In the genomic region with DNA sequence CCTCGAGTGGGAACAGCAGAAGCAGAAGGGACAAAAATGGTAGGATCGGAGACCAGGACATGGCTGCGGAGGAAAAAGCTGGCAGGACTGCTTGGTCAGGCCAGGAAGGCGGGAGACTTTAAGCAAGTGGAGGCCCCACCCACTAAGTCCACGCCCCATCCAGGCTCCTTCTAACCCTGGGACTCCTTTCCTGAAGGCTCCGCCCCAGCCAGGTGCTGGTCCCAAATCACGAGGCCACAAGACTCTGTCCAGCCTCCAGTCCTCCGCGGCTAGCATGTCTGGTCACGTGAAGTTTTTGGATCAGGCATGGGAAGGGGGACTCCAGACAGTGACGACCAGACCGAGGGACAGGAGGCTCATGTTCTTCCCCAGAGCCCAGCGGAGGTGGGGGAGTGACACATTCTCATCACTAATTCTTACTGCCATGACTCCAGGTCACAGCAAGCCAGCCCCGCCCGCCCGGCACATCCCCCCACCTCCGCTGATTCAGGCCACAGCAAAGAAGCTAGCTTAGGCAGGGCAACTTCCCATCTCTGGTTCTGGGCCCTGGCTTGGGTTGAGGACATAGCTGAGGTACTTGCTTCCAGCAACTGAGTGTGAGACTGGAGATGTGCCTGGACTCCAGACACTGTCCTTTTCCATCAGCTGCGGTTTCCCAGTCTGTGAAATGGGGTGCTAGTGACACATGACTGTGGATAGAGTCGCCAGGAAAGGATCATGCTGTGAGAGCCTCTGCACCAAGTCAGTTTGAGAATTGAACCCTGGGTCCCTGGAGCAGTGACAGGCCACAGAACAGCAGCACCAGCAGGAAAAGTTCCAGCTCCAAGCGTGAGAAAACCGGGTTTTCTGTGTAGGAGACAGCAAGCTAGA, we compare ENCODE assay signal across 8 mouse cellular contexts. TPM values are rescaled to one million over a fixed set of nuclear protein-coding genes. Genes with fewer than 3 reads are reported as not detected.
DNase-seq lines count a peak whose midpoint lies in the region; ATAC-seq lines count a peak whose summit lies in the region.

No protein-coding gene starts in this region.

- peak overlapping the region; percentile 54; the same call in 1 of the 2 replicates for H3K27ac ChIP-seq in intestine, embryonic 14.5 days (ENCODE audit: low read depth)
- H3K27ac ChIP-seq in liver, embryonic 16.5 days (ENCODE audit: low read length) = peak overlapping the region; percentile 83
- no peak overlapping the region for H3K27ac ChIP-seq in neural tube, embryonic 13.5 days (replicated peaks)

- peak overlapping the region; percentile 79 for H3K4me2 ChIP-seq in intestine, embryonic 14.5 days (ENCODE audit: low read length)
- H3K4me2 ChIP-seq in liver, embryonic 16.5 days (ENCODE audit: low read depth, low read length) = peak overlapping the region; percentile 98
- H3K4me2 ChIP-seq in neural tube, embryonic 13.5 days = peak overlapping the region; percentile 56

- ATAC-seq in intestine, embryonic 14.5 days (replicated peaks; ENCODE audit: low FRiP score, low TSS enrichment, low read depth) = peak; percentile 56
- ATAC-seq in liver, embryonic 16.5 days (ENCODE audit: low read depth) = peak; percentile 39
- no peak for ATAC-seq in neural tube, embryonic 13.5 days (ENCODE audit: low read depth)

- H3K9ac ChIP-seq in intestine, embryonic 14.5 days (ENCODE audit: low read length) = peak overlapping the region; percentile 54
- H3K9ac ChIP-seq in liver, embryonic 16.5 days (ENCODE audit: low read depth, low read length) = peak overlapping the region; percentile 75
- peak overlapping the region; percentile 61 for H3K9ac ChIP-seq in neural tube, embryonic 13.5 days

- H3K9me3 ChIP-seq in intestine, embryonic 14.5 days (ENCODE audit: control insufficient read depth, low read length) = no peaks in the 10 kb centered on the region
- H3K9me3 ChIP-seq in liver, embryonic 16.5 days (replicated peaks; ENCODE audit: control insufficient read depth, low read length) = no peaks in the 10 kb centered on the region
- no peaks in the 10 kb centered on the region for H3K9me3 ChIP-seq in neural tube, embryonic 13.5 days

- peaks cover 15% of the 10 kb centered on the region; the same call in 1 of the 2 replicates for H3K4me1 ChIP-seq in intestine, embryonic 14.5 days (replicated peaks; ENCODE audit: control insufficient read depth, insufficient read depth, low read length)
- peaks cover 75% of the 10 kb centered on the region for H3K4me1 ChIP-seq in liver, embryonic 16.5 days (ENCODE audit: control insufficient read depth, low read depth, low read length)
- peaks cover 20% of the 10 kb centered on the region for H3K4me1 ChIP-seq in neural tube, embryonic 13.5 days (replicated peaks)

- H3K4me3 ChIP-seq in intestine, embryonic 14.5 days (ENCODE audit: low read depth, low read length) = peak overlapping the region; percentile 44
- H3K4me3 ChIP-seq in liver, embryonic 16.5 days (ENCODE audit: low read depth, low read length) = peak overlapping the region; percentile 69
- H3K4me3 ChIP-seq in neural tube, embryonic 13.5 days = peak overlapping the region; percentile 28

- H3K36me3 ChIP-seq in intestine, embryonic 14.5 days (ENCODE audit: control insufficient read depth, insufficient read depth, low read length) = peaks cover 46% of the 10 kb centered on the region
- peaks cover 5% of the 10 kb centered on the region; the same call in 1 of the 2 replicates for H3K36me3 ChIP-seq in liver, embryonic 16.5 days (ENCODE audit: control insufficient read depth, insufficient read depth)
- peaks cover 46% of the 10 kb centered on the region for H3K36me3 ChIP-seq in neural tube, embryonic 13.5 days

- 9% methylated on average over 21 of the region's 21 CpGs for WGBS in intestine, embryonic 14.5 days
- 15% methylated on average over 21 of the region's 21 CpGs for WGBS in liver, embryonic 16.5 days (ENCODE audit: insufficient replicate concordance)
- 8% methylated on average over 21 of the region's 21 CpGs for WGBS in neural tube, embryonic 13.5 days

- intact Hi-C loops in gastrocnemius, postnatal 14 days (cut with DNase I; ENCODE audit: low total_unique reads) = loop anchor here (5.0 kb wide), 1 partner anchor 40 kb away; no protein-coding TSS in a partner anchor

- peak; percentile 51 for DNase-seq in layer of hippocampus, adult 9-11 months
- no peak for DNase-seq in layer of hippocampus, postnatal 10 days (ENCODE audit: low spot score in 2 of 2)
- peak; percentile 61 to 65 for DNase-seq in cerebellum, postnatal 10 days
- peak; percentile 71 for DNase-seq in gastrocnemius, postnatal 14 days
- DNase-seq in intestine, embryonic 14.5 days (ENCODE audit: low spot score) = peak; percentile 85
- no peak for DNase-seq in layer of hippocampus, adult 11-12 months (ENCODE audit: low spot score)

- H3K27me3 ChIP-seq in intestine, embryonic 14.5 days (replicated peaks; ENCODE audit: control insufficient read depth, insufficient read depth, low read length) = no peaks in the 10 kb centered on the region
- no peaks in the 10 kb centered on the region for H3K27me3 ChIP-seq in liver, embryonic 16.5 days (ENCODE audit: control insufficient read depth, insufficient read depth, low read depth, low read length)
- peaks cover 20% of the 10 kb centered on the region; the same call in 1 of the 2 replicates for H3K27me3 ChIP-seq in neural tube, embryonic 13.5 days

RNA-seq across cellular contexts. Expression of a gene that starts 6.1 kb away (rescaled TPM):
- 10 to 100 TPM; 45.3 to 49.9 TPM for total RNA-seq in layer of hippocampus, postnatal 10 days (2021)
- total RNA-seq in gastrocnemius, postnatal 14 days (2021) = 10 to 100 TPM; 28.3 to 31.9 TPM
- 58.6 and 59.9 TPM in 2 replicates for polyA plus RNA-seq in intestine, embryonic 14.5 days (2014; fragmentation: Nextera tagmentation; extraction: Ambion mirVana)
- polyA plus RNA-seq in liver, embryonic 16.5 days (2015; fragmentation: Nextera tagmentation; extraction: Ambion mirVana) = 31.4 and 32.1 TPM in 2 replicates
- 46.1 and 54.5 TPM in 2 replicates for polyA plus RNA-seq in neural tube, embryonic 13.5 days (2015; fragmentation: Nextera tagmentation; extraction: Ambion mirVana)

RNA-seq across cellular contexts. Expression of a gene that starts 9.7 kb away (rescaled TPM):
- total RNA-seq in layer of hippocampus, postnatal 10 days (2021) = 100 to 1,000 TPM; 170 to 174 TPM
- 10 to 100 TPM; 23.0 to 27.9 TPM for total RNA-seq in gastrocnemius, postnatal 14 days (2021)
- polyA plus RNA-seq in intestine, embryonic 14.5 days (2014; fragmentation: Nextera tagmentation; extraction: Ambion mirVana) = 40.7 and 47.3 TPM in 2 replicates
- 12.2 and 13.9 TPM in 2 replicates for polyA plus RNA-seq in liver, embryonic 16.5 days (2015; fragmentation: Nextera tagmentation; extraction: Ambion mirVana)
- 88.9 and 93.7 TPM in 2 replicates for polyA plus RNA-seq in neural tube, embryonic 13.5 days (2015; fragmentation: Nextera tagmentation; extraction: Ambion mirVana)

RNA-seq across cellular contexts. Expression of a gene that starts 12.3 kb away (rescaled TPM):
- total RNA-seq in layer of hippocampus, postnatal 10 days (2021) = 100 to 1,000 TPM; 584 to 714 TPM
- 10 to 100 TPM; 44.3 to 45.1 TPM for total RNA-seq in gastrocnemius, postnatal 14 days (2021)
- 27.7 and 28.6 TPM in 2 replicates for polyA plus RNA-seq in intestine, embryonic 14.5 days (2014; fragmentation: Nextera tagmentation; extraction: Ambion mirVana)
- 2.2 and 3.4 TPM in 2 replicates for polyA plus RNA-seq in liver, embryonic 16.5 days (2015; fragmentation: Nextera tagmentation; extraction: Ambion mirVana)
- 402 and 417 TPM in 2 replicates for polyA plus RNA-seq in neural tube, embryonic 13.5 days (2015; fragmentation: Nextera tagmentation; extraction: Ambion mirVana)

RNA-seq across cellular contexts. Expression of a gene that starts 38.0 kb away (rescaled TPM):
- total RNA-seq in layer of hippocampus, postnatal 10 days (2021) = 100 to 1,000 TPM; 179 to 186 TPM
- 1 to 10 TPM; 5.2 to 7.0 TPM for total RNA-seq in gastrocnemius, postnatal 14 days (2021)
- 13.1 and 16.7 TPM in 2 replicates for polyA plus RNA-seq in intestine, embryonic 14.5 days (2014; fragmentation: Nextera tagmentation; extraction: Ambion mirVana)
- polyA plus RNA-seq in liver, embryonic 16.5 days (2015; fragmentation: Nextera tagmentation; extraction: Ambion mirVana) = 7.5 and 9.0 TPM in 2 replicates
- polyA plus RNA-seq in neural tube, embryonic 13.5 days (2015; fragmentation: Nextera tagmentation; extraction: Ambion mirVana) = 15.8 and 17.6 TPM in 2 replicates

RNA-seq across cellular contexts. Expression of a gene that starts 41.4 kb away (rescaled TPM):
- under 1 TPM; 0.30 to 0.38 TPM for total RNA-seq in layer of hippocampus, postnatal 10 days (2021)
- total RNA-seq in gastrocnemius, postnatal 14 days (2021) = under 1 TPM in 1 of 2 experiments, not detected in 1; 0.09 TPM
- 0.24 and 0.35 TPM in 2 replicates for polyA plus RNA-seq in intestine, embryonic 14.5 days (2014; fragmentation: Nextera tagmentation; extraction: Ambion mirVana)
- 0.06 and 0.35 TPM in 2 replicates for polyA plus RNA-seq in liver, embryonic 16.5 days (2015; fragmentation: Nextera tagmentation; extraction: Ambion mirVana)
- not detected in 2 replicates for polyA plus RNA-seq in neural tube, embryonic 13.5 days (2015; fragmentation: Nextera tagmentation; extraction: Ambion mirVana)

Comparison
In these comparisons a context has a peak if more than half of its experiments do, and no peak if none do; other contexts are left out.
1. DNase-seq: peak in layer of hippocampus, adult 9-11 months (single experiment), cerebellum, postnatal 10 days (2 of 2), gastrocnemius, postnatal 14 days (single experiment) and intestine, embryonic 14.5 days (single experiment); none in layer of hippocampus, postnatal 10 days (0 of 2) and layer of hippocampus, adult 11-12 months (single experiment).
2. RNA of a gene that starts 12.3 kb away (polyA plus RNA-seq): 402 to 417 TPM in neural tube, embryonic 13.5 days; 27.7 to 28.6 TPM in intestine, embryonic 14.5 days and 2.2 to 3.4 TPM in liver, embryonic 16.5 days; every median in the first group is over 10 times any median in the second.
3. Peak in every context shown above with its lines, with median percentiles within 50 percentile points of each other: H3K4me2 ChIP-seq, H3K4me3 ChIP-seq and H3K9ac ChIP-seq.